Mouse (Mus musculus) myocyte (in vitro differentiated cells): ENCODE data around the gene Olfr834. TPM values are rescaled to one million over a fixed set of nuclear protein-coding genes. Genes with fewer than 3 reads are reported as not detected.

Source experiments
- H3K27me3 ChIP-seq: one replicate; pipeline ENCODE4 v1.6.1; 2011; ENCODE audit not compliant: control insufficient read depth, insufficient read depth, insufficient read length
- H3K36me3 ChIP-seq: one replicate; pipeline ENCODE4 v1.6.1; 2011; ENCODE audit not compliant: control insufficient read depth, insufficient read depth
- H3K4me2 ChIP-seq: one replicate; pipeline ENCODE4 v1.6.1; 2011; ENCODE audit warnings: low read depth, control low read depth
- H3K4me3 ChIP-seq: one replicate; pipeline ENCODE4 v1.5.1; 2011; ENCODE audit warnings: mild to moderate bottlenecking, control low read depth, moderate library complexity
- H3K79me2 ChIP-seq: one replicate; pipeline ENCODE4 v1.6.1; 2011; ENCODE audit not compliant: control insufficient read depth, insufficient read depth
- H3ac ChIP-seq: one replicate; pipeline ENCODE4 v1.6.1; 2011; ENCODE audit not compliant: control insufficient read depth, insufficient read length
- CEBPB ChIP-seq: IDR thresholded peaks from 2 replicates; pipeline ENCODE4 v1.6.1; 2011; ENCODE audit warnings: mild to moderate bottlenecking, moderate library complexity; ENCODE audit not compliant: poor library complexity, insufficient read depth, severe bottlenecking
- E2F4 ChIP-seq: IDR thresholded peaks from one replicate; pipeline ENCODE4 v1.6.1; 2011; ENCODE audit warnings: mild to moderate bottlenecking, control low read depth, moderate library complexity; ENCODE audit not compliant: insufficient read depth
- MAX ChIP-seq: IDR thresholded peaks from one replicate; pipeline ENCODE4 v1.6.1; 2011; ENCODE audit warnings: low read depth, mild to moderate bottlenecking, control low read depth
- MYOD1 ChIP-seq, 3 experiments: IDR thresholded peaks; one replicate each; pipeline ENCODE4 v1.6.1; 2011; ENCODE audit warnings: control low read depth in 2 of 3, low read depth in 2 of 3, mild to moderate bottlenecking in 2 of 3, moderate library complexity in 1 of 3; ENCODE audit not compliant: insufficient read length in 2 of 3, control insufficient read depth in 1 of 3
- MYOG ChIP-seq, 3 experiments: IDR thresholded peaks; one replicate each; pipeline ENCODE4 v1.6.1; 2011; ENCODE audit warnings: control low read depth in 2 of 3, low read depth in 2 of 3, mild to moderate bottlenecking in 2 of 3; ENCODE audit not compliant: insufficient read length in 2 of 3, control insufficient read depth in 1 of 3, insufficient read depth in 1 of 3
- POLR2A ChIP-seq: IDR thresholded peaks from one replicate; pipeline ENCODE4 v1.6.1; 2011; ENCODE audit warnings: low read depth, mild to moderate bottlenecking, control low read depth, moderate library complexity; ENCODE audit not compliant: insufficient read length
- POLR2AphosphoS2 ChIP-seq: IDR thresholded peaks from one replicate; pipeline ENCODE4 v1.6.1; 2011; ENCODE audit warnings: low read depth, control low read depth; ENCODE audit not compliant: insufficient read length
- REST ChIP-seq: IDR thresholded peaks from one replicate; pipeline ENCODE4 v1.6.1; 2011; ENCODE audit warnings: mild to moderate bottlenecking, control low read depth, moderate library complexity; ENCODE audit not compliant: insufficient read depth, insufficient read length
- SRF ChIP-seq: IDR thresholded peaks from one replicate; pipeline ENCODE4 v1.6.1; 2011; ENCODE audit warnings: low read depth; ENCODE audit not compliant: control insufficient read depth, insufficient read length
- TCF12 ChIP-seq: IDR thresholded peaks from one replicate; pipeline ENCODE4 v1.6.1; 2011; ENCODE audit warnings: mild to moderate bottlenecking, control low read depth; ENCODE audit not compliant: poor library complexity, insufficient read depth, severe bottlenecking
- TCF3 ChIP-seq: IDR thresholded peaks from one replicate; pipeline ENCODE4 v1.6.1; 2011; ENCODE audit warnings: low read depth, control low read depth; ENCODE audit not compliant: insufficient read length
- USF1 ChIP-seq: IDR thresholded peaks from one replicate; pipeline ENCODE4 v1.6.1; 2011; ENCODE audit warnings: low read depth, mild to moderate bottlenecking, control low read depth, moderate library complexity
- polyA plus RNA-seq: library from polyadenylated mRNA; unstranded; fragments of >200 nt; fragmentation: generic; extraction: Trizol; gene quantifications from one replicate; pipeline ENCODE4 v1.2.1, GENCODE M21; 2012; ENCODE audit warnings: missing spikeins

Gene Olfr834
- polyA plus RNA-seq, result not detected

- Histone ChIP-seq H3K27me3 (no peaks in the 10 kb centered on the region), H3K36me3 (no peaks in the 10 kb centered on the region), H3ac (no peak within 1 kb of the TSS), H3K4me2 (no peak within 1 kb of the TSS), H3K4me3 (no peak within 1 kb of the TSS), H3K79me2 (no peaks in the 10 kb centered on the region)
- TF ChIP-seq USF1, result no peak
- TF ChIP-seq CEBPB, result no peak
- no peak for TF ChIP-seq POLR2A
- no peak for TF ChIP-seq TCF3
- no peak for TF ChIP-seq POLR2AphosphoS2
These were observed at the start of gene Olfr834 for GRCm38 (mm10) chr9:18987690-18988089. Olfr834 (plus strand) TSS chr9:18987990.

GRCm38 (mm10) chr9:18962021-18962420 is 25.8 kb upstream of the Olfr834 start:
- Histone ChIP-seq H3K79me2 (no peaks in the 10 kb centered on the region), H3K36me3 (no peaks in the 10 kb centered on the region), H3ac (no peak overlapping the region), H3K4me3 (no peak overlapping the region), H3K27me3 (no peaks in the 10 kb centered on the region), H3K4me2 (no peak overlapping the region)
- TF ChIP-seq CEBPB (no peak), MYOG (IDR thresholded peaks at IDR 0.05; ENCODE audit: control insufficient read depth in 1 of 3, insufficient read depth in 1 of 3, insufficient read length in 2 of 3, low read depth in 2 of 3) (no peak), TCF12 (no peak), MYOD1 (IDR thresholded peaks at IDR 0.05; ENCODE audit: control insufficient read depth in 1 of 3, insufficient read length in 2 of 3, low read depth in 2 of 3) (no peak), MAX (no peak), POLR2AphosphoS2 (no peak), POLR2A (no peak), USF1 (no peak), REST (no peak), TCF3 (no peak), SRF (no peak), E2F4 (no peak)

GRCm38 (mm10) chr9:19032435-19032834 is 44.6 kb downstream of the Olfr834 start, which contains the start of gene Olfr835:
Olfr835 (plus strand) TSS chr9:19032735.
- TF ChIP-seq POLR2A (no peak), TCF12 (no peak), MAX (no peak), POLR2AphosphoS2 (no peak), MYOG (IDR thresholded peaks at IDR 0.05; ENCODE audit: control insufficient read depth in 1 of 3, insufficient read depth in 1 of 3, insufficient read length in 2 of 3, low read depth in 2 of 3) (no peak), MYOD1 (IDR thresholded peaks at IDR 0.05; ENCODE audit: control insufficient read depth in 1 of 3, insufficient read length in 2 of 3, low read depth in 2 of 3) (no peak), CEBPB (no peak), REST (no peak), SRF (no peak), TCF3 (no peak), E2F4 (no peak), USF1 (no peak)
- no peaks in the 10 kb centered on the region for H3K27me3 ChIP-seq
- H3K4me2 ChIP-seq, result no peak within 1 kb of the TSS
- no peaks in the 10 kb centered on the region for H3K36me3 ChIP-seq
- H3K4me3 ChIP-seq, result no peak within 1 kb of the TSS
- no peaks in the 10 kb centered on the region for H3K79me2 ChIP-seq
- H3ac ChIP-seq, result no peak within 1 kb of the TSS

Other genes with a start within 250 kb of the Olfr834 start
- not detected for gene Olfr24, start 224.0 kb upstream of the Olfr834 start, polyA plus RNA-seq
- not detected for gene Olfr828, start 168.5 kb upstream of the Olfr834 start, polyA plus RNA-seq
- gene Olfr829, start 133.1 kb upstream of the Olfr834 start, polyA plus RNA-seq, result not detected
- gene Olfr830, start 113.3 kb upstream of the Olfr834 start, polyA plus RNA-seq, result not detected
- not detected for gene Olfr832, start 50.9 kb upstream of the Olfr834 start, polyA plus RNA-seq
- gene Olfr835, start 44.7 kb downstream of the Olfr834 start, polyA plus RNA-seq, result not detected
- gene Olfr836, start 132.4 kb downstream of the Olfr834 start, polyA plus RNA-seq, result not detected
- gene Olfr837, start 148.3 kb downstream of the Olfr834 start, polyA plus RNA-seq, result not detected
- gene Olfr839-ps1, start 189.3 kb downstream of the Olfr834 start, polyA plus RNA-seq, result not detected